Mouse (Mus musculus) ES-E14 (cell line): ENCODE measurements around the gene Zfp335. TPM values are rescaled to one million over a fixed set of nuclear protein-coding genes. Genes with fewer than 3 reads are reported as not detected.

Experiments used
- DNase-seq: peaks from one replicate; pipeline ENCODE4 v3.0.0-alpha.2; 2013; ENCODE audit warnings: low read depth, low spot score
- H3K27ac ChIP-seq: 2 replicates; pipeline ENCODE4 v1.5.1; 2012; ENCODE audit warnings: low read depth, mild to moderate bottlenecking, low read length, moderate library complexity, mixed read lengths; ENCODE audit not compliant: poor library complexity, insufficient read depth, severe bottlenecking
- H3K36me3 ChIP-seq: 2 replicates; pipeline ENCODE4 v1.6.1; 2012; ENCODE audit warnings: mild to moderate bottlenecking, low read length, moderate library complexity, mixed read lengths; ENCODE audit not compliant: control insufficient read depth, poor library complexity, insufficient read depth, severe bottlenecking
- H3K4me1 ChIP-seq, 2 experiments: fragments of 150-350 bp in 1 of 2; sonication (generic) in 1 of 2; 2 replicates each; pipeline ENCODE4 v1.6.1; 2012; ENCODE audit warnings: low read length in 2 of 2, mild to moderate bottlenecking in 1 of 2, mixed read lengths in 1 of 2; ENCODE audit not compliant: control insufficient read depth in 2 of 2, insufficient read depth in 2 of 2, poor library complexity in 1 of 2
- H3K4me3 ChIP-seq, 2 experiments: fragments of 150-350 bp in 1 of 2; sonication (generic) in 1 of 2; 2 replicates each; pipeline ENCODE4 v1.5.1; 2012; ENCODE audit warnings: low read length in 2 of 2, low read depth in 1 of 2, mild to moderate bottlenecking in 1 of 2, mixed read lengths in 1 of 2; ENCODE audit not compliant: insufficient read depth in 1 of 2, poor library complexity in 1 of 2, severe bottlenecking in 1 of 2
- H3K9ac ChIP-seq: 2 replicates; pipeline ENCODE4 v1.6.1; 2012; ENCODE audit warnings: low read depth, mild to moderate bottlenecking, low read length, mixed read lengths; ENCODE audit not compliant: poor library complexity, insufficient read depth, severe bottlenecking
- H3K9me3 ChIP-seq: fragments of 150-350 bp; sonication (generic); 2 replicates; pipeline ENCODE4 v1.6.1; 2012; ENCODE audit warnings: low read depth, mild to moderate bottlenecking, low read length; ENCODE audit not compliant: control insufficient read depth, insufficient read depth
- CHD2 ChIP-seq: IDR thresholded peaks from 2 replicates; pipeline ENCODE4 v1.6.1; 2014; ENCODE audit warnings: mild to moderate bottlenecking, low read depth, low read length, inconsistent platforms
- HCFC1 ChIP-seq: IDR thresholded peaks from 2 replicates; pipeline ENCODE4 v1.6.1; 2012; ENCODE audit warnings: low read length, inconsistent platforms, borderline replicate concordance; ENCODE audit not compliant: insufficient read depth
- MAFK ChIP-seq: IDR thresholded peaks from 2 replicates; pipeline ENCODE4 v1.6.1; 2014; ENCODE audit warnings: mild to moderate bottlenecking, low read depth, low read length, inconsistent platforms; ENCODE audit not compliant: insufficient read depth
- ZC3H11A ChIP-seq: IDR thresholded peaks from 2 replicates; pipeline ENCODE4 v1.6.1; 2012; ENCODE audit warnings: low read depth, mild to moderate bottlenecking, inconsistent platforms, low read length, borderline replicate concordance
- ZNF384 ChIP-seq: IDR thresholded peaks from 2 replicates; pipeline ENCODE4 v1.6.1; 2012; ENCODE audit warnings: low read depth, low read length, inconsistent platforms
- in situ Hi-C, 2 experiments: fragments of 600-800 bp; cut with MboI; formaldehyde crosslinking; loops; one replicate each; pipeline ENCODE4 v1.15.1; 2025; ENCODE audit warnings: low sequenced_read_pairs in 2 of 2, inconsistent platforms in 1 of 2; ENCODE audit not compliant: unreplicated experiment in 2 of 2
- total RNA-seq: library from RNA; depleted of rRNA; stranded (reverse); fragments of 300-350 nt; gene quantifications from 2 replicates; pipeline ENCODE4 v1.2.3, GENCODE M21; 2012

Zfp335 gene
- total RNA-seq, 1 experiment: 18.5 TPM

DNA sequence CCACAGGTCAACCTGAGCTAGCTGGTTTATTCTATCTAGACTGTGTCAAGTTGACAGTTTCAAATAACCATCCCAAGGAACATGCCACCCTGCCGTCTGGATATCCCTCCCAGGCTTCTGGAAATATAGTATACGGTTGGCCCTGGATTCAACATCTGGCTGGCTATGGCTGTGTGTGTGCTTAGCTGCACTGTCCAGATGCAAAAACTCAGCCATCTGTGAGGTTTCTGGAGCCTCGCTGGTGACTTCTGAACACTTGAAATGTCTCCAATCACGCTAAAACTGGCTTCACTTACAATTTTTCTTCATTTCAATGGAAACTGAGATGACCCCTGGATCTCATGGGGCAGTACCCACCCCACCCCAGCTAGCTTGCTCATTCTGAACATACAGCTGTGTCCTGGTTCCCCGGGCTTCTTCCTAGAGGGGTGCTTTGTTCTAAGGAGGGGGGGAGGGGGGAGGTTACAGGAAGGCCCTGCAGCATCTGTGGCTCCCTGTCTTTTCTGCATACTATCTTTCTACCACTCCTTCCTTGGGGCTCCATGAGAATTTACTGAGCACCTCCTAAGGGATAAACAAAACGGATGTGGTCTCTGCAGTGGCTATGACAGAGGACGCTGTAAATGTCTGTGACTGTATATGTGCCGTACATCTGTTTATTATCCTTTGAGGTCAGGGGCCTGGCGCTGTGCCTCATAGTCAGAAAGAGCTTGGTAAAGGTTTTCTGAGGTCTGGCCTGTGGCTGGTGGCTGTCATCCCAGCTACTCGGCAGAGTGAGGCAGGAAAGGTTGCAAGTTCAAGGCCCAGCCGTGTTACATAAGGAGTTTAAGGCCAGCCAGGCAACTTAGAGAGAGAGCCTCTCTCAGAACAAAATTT is 19.4 kb upstream of the Zfp335 start:
- Histone ChIP-seq H3K36me3 (no peaks in the 10 kb centered on the region), H3K9me3 (no peaks in the 10 kb centered on the region), H3K4me3 (no peak overlapping the region), H3K4me1 (peaks cover 0 to 1% of the 10 kb centered on the region in 2 experiments; a peak in 1 of 4 replicates), H3K27ac (no peak overlapping the region), H3K9ac (no peak overlapping the region)
- TF ChIP-seq CHD2 (no peak), MAFK (no peak), ZNF384 (no peak), ZC3H11A (no peak), HCFC1 (no peak)
- in situ Hi-C loops: no loop called here
- DNase-seq: no peak

DNA sequence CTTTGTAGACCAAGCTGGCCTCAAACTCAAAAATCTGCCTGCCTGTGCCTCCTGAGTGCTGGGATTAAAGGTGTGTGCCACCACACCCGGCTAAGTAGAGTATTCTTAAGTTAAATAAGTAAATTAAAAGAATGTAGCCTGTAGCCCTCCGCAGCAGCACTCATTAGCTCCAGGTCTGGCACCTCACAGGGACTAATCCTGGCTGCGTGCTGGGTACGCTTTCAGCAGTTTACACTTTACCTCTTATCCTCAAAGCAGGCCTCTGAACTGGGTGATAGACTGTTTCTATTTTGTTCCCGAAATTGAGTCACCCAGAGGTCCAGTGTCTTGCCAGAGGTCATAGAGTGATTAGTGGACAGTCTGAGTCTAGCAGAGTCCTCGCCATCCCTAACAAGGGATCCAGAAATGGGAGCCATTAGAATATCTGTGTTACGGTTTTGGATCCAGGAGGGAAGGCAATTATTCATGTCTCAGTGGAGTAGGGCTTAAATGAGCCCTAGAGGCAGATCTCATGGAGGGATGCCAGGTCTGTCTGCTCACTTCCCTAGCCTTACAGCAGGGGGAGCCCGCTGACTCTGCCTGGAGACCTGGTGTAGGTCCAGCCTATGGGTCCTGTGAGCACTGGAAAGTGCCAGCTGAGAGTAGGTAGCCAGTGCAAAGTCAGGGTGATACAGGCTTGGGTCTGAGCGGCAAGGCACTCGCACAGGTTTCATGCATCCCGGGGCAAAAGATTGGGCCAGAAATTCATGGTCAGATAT is 12.7 kb upstream of the Zfp335 start:
- no peak for TF ChIP-seq ZC3H11A
- TF ChIP-seq MAFK: no peak
- TF ChIP-seq CHD2: no peak
- no peak for TF ChIP-seq ZNF384
- no peak for TF ChIP-seq HCFC1
- H3K9me3 ChIP-seq: no peaks in the 10 kb centered on the region
- no peaks in the 10 kb centered on the region for H3K36me3 ChIP-seq
- DNase-seq: no peak
- no peak overlapping the region for H3K27ac ChIP-seq
- in situ Hi-C loops: no loop called here
- no peak overlapping the region for H3K4me3 ChIP-seq
- peaks cover 0 to 3% of the 10 kb centered on the region in 2 experiments; a peak in 1 of 4 replicates for H3K4me1 ChIP-seq
- H3K9ac ChIP-seq: no peak overlapping the region

DNA sequence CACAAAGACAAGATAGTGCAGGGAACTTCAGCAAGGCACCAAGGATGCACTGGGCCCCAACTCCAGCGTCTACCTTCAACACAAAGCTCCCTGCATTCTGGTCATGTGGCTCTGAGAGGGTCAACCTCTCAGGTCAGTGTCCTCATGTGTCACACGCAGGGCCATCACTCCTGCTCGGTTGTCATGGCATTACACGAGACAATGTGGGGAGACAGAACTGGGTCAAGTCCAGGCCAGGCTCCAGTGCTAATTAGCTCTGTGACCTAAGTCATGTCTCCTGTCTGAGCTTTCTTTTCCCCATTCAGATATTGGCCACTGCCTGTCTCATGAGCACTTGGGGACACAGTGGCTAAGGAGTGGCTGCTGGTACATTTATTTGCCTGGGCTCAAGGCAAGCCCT is 11.7 kb upstream of the Zfp335 start:
- Histone ChIP-seq H3K27ac (no peak overlapping the region), H3K4me3 (no peak overlapping the region), H3K4me1 (peaks cover 0 to 3% of the 10 kb centered on the region in 2 experiments; a peak in 1 of 4 replicates), H3K9ac (no peak overlapping the region), H3K9me3 (no peaks in the 10 kb centered on the region), H3K36me3 (no peaks in the 10 kb centered on the region)
- no peak for DNase-seq
- TF ChIP-seq CHD2 (no peak), ZNF384 (no peak)
- in situ Hi-C loops: no loop called here

DNA sequence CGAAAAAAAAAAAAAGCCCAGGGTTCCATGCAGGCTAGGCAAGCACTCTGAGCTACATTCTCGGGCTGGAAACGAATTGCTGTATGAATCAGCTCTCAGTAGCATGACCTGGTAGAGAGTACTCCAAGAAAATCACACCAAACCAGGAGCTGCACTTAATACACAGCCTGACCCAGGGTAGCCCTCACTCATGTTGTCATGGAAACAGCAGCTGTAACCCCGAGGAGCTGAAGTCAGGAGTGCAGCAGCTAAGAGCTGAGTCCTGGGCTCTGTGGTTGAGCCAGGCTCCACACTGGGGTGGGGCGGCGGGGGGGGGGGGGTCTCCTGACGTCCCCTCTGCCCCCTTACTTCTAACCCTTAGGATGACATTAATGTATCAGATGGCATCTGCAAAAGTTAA is 10.4 kb upstream of the Zfp335 start:
- in situ Hi-C loops: no loop called here
- TF ChIP-seq HCFC1: no peak
- no peak for TF ChIP-seq MAFK
- TF ChIP-seq ZNF384: no peak
- no peak for TF ChIP-seq CHD2
- TF ChIP-seq ZC3H11A: no peak
- no peaks in the 10 kb centered on the region for H3K9me3 ChIP-seq

DNA sequence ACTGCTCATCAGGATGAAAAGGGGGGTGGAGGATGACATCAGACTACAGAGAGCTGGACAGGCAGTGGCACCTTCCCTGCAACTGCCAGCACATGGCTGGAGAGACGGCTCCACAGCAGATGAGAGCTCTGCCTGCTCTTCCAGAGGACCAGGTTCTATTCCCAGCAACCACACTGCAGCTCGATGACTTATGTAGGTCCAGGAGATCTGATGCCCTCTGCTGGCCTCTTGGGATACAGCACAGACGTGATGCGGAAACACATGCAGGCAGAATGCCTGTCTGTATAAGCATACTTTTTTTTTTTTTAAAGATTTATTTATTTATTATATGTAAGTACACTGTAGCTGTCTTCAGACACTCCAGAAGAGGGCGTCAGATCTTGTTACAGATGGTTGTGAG is 6.8 kb upstream of the Zfp335 start:
- Histone ChIP-seq H3K9me3 (no peaks in the 10 kb centered on the region), H3K4me1 (peaks cover 2 to 19% of the 10 kb centered on the region in 2 experiments; a peak in 2 of 4 replicates), H3K9ac (0 out of 2 replicates have a peak overlapping the region, but pooled peaks have one; percentile 0), H3K36me3 (no peaks in the 10 kb centered on the region; the same call in 1 of the 2 replicates), H3K27ac (peak overlapping the region; percentile 0; the same call in 1 of the 2 replicates), H3K4me3 (no peak overlapping the region)
- DNase-seq: no peak
- in situ Hi-C loops: no loop called here
- no peak for TF ChIP-seq ZC3H11A
- TF ChIP-seq CHD2: no peak
- no peak for TF ChIP-seq MAFK
- TF ChIP-seq HCFC1: no peak
- no peak for TF ChIP-seq ZNF384

More for the DNA sequence above, 10.4 kb upstream of the Zfp335 start:
- no peak for DNase-seq
- no peaks in the 10 kb centered on the region for H3K36me3 ChIP-seq
- no peak overlapping the region for H3K9ac ChIP-seq
- H3K27ac ChIP-seq: no peak overlapping the region
- peaks cover 0 to 14% of the 10 kb centered on the region in 2 experiments; a peak in 2 of 4 replicates for H3K4me1 ChIP-seq
- H3K4me3 ChIP-seq: no peak overlapping the region
